Mouse (Mus musculus) T-helper 2 cell (primary cell): ENCODE measurements around the gene Vps35l.

Experiments used
- in situ Hi-C: fragments of 300-600 bp; cut with MboI, MseI; formaldehyde crosslinking; loops from one replicate; pipeline ENCODE4 v1.15.1; 2025; ENCODE audit warnings: high pct_unique_total_duplicates

Vps35l gene

GRCm38 (mm10) chr7:118811407-118812106 lies 71.5 kb downstream of the Vps35l start:
- in situ Hi-C loops: no loop called here

DNA sequence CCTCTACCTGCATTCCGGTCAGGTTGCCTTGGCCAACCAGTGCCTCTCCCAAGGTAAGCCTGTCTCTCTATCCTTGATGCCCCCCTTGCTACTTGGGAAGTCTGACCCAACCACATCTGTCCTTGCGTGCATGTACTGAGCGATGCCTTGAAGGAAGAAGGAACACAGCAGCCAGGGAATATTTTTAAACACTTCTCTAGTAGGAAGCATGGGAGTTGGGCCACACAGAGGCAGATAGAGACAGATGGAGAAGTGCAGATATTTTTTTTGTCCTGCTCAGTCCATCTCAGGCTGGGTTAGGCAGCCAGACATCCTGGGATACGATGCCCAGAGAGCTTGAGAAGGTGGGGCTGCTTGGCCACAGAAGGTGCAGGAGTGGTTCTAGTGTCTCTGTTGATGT lies 73.6 kb downstream of the Vps35l start:
- in situ Hi-C loops: no loop called here

GRCm38 (mm10) chr7:118816275-118816674 lies 76.2 kb downstream of the Vps35l start:
- in situ Hi-C loops: no loop called here

DNA sequence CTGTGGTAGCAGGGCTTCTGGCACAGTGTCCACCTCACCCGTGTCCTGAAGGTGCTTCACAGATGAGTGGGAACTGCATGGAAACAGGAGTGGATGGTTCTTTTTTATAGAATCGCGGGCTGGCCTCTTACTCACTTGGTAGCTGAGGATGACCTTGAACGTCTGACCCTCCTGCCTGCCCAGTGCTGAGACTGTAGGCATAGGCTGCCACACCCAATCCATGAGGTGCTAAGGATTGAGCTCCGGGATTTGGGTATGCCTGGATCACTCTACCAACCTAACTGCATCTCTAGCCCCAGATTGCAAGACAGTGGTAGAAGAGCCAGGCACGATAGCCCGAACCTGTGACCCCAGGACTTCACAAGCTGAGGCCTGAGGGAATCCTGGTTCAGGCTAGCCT lies 77.7 kb downstream of the Vps35l start:
- in situ Hi-C loops: no loop called here

- in situ Hi-C loops: no loop called here
These were observed 79.6 kb downstream of the Vps35l start for GRCm38 (mm10) chr7:118819666-118820065.

- in situ Hi-C loops: no loop called here
These were observed 81.3 kb downstream of the Vps35l start for GRCm38 (mm10) chr7:118821356-118821755.

DNA sequence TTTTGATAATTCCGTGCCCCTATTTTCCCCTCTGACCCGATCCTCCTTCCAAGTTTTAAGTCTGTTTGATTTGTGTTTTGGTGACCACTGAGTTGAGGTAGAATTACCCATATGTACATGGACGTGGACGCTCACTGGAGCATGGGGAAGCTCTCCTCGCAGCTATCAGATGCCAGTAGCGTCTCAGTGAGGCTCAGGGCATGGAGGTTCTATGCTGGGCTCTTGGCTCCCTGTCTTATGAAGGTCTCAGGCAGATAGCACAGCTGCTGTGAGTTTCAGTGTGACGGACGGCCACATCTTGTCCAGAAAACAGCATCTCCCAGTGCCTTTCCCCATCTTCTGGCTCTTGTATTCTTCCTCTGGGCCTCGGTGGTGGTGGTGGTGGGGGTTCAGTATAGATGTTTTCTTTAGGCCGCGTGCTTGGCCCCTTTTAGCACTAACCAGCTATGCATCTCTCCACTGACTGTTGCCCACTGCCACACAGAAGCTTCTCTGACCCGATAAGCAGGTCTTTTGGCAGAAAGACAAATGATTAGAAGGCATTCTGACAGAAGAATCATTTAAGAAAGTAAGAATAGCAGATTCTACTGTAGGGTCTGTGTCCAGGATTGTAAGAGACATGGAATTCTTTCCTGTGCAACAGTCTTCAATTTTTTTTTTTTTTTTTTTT lies 82.0 kb downstream of the Vps35l start:
- in situ Hi-C loops: no loop called here

DNA sequence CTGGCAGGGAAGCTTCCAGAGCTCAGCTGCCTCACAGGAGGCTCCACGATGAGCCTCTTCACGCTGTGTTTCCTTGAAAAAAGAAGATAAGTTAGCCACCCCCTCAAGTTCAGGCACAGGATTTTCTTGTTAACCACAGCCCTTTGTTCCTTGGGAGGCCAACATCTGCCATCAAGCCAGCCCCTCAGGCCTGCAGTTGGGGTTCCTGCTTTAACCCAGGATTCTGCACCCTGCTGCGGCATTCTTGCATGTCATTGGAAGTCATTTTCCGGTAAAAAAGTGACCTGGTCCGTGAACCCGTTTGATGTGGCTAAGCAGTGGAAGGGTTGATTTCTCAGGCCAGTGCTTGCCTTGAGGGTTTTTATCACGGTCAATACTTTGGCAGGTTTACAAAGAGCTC lies 84.4 kb downstream of the Vps35l start:
- in situ Hi-C loops: no loop called here

- in situ Hi-C loops: no loop called here
These were observed 88.0 kb downstream of the Vps35l start for GRCm38 (mm10) chr7:118827975-118828416.

- in situ Hi-C loops: no loop called here
These were observed 97.9 kb downstream of the Vps35l start for GRCm38 (mm10) chr7:118837901-118838300.

GRCm38 (mm10) chr7:118841030-118841745 lies 101.2 kb downstream of the Vps35l start:
- in situ Hi-C loops: no loop called here

DNA sequence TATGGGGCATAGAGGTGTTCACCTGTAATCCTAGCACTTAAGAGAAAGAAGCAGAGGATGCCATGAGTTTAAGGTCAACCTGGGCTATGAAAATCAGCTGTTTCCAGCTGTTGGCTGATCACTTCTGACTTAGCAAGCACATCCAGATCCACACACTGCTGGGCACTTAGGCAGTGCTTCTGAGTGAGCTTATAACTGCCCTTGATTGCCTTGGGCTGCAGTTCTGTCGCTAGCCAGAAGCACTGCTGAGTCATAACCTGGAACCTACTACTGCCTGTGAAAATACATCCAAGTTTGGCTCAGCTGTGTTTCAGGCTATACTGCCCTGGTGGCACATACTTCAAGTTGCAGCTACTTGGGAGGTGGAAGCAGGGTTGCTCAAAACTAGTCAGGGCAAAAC lies 101.8 kb downstream of the Vps35l start:
- in situ Hi-C loops: no loop called here

- in situ Hi-C loops: no loop called here
These were observed 102.9 kb downstream of the Vps35l start for GRCm38 (mm10) chr7:118842938-118843337.

GRCm38 (mm10) chr7:118845141-118845540 lies 105.1 kb downstream of the Vps35l start:
- in situ Hi-C loops: no loop called here

GRCm38 (mm10) chr7:118846329-118846728 lies 106.3 kb downstream of the Vps35l start:
- in situ Hi-C loops: no loop called here

DNA sequence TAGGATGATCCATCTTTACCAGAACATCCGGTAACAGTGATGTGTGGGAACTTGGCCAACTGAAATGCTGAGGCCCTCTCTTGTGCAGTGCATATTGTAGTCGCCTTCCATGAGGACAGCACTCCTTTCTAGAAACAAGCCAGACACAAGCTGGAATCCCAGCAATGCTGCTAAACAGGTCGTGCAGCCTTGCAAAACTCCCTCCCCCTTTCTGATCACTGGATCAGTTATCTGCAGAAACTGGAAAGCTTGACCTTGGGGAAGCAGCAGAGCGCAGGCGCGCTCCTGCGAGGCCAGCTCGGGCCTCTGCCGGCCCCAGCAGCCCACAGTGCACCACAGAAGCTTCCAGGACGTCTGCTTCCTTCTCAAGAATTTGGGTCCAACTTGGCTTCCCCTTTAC lies 108.8 kb downstream of the Vps35l start:
- in situ Hi-C loops: no loop called here

- in situ Hi-C loops: loop anchor here (10.0 kb wide), 1 partner anchor 145 kb away; the partner anchor contains the start of gene Gprc5b
These were observed 109.7 kb downstream of the Vps35l start for GRCm38 (mm10) chr7:118849543-118850250.

DNA sequence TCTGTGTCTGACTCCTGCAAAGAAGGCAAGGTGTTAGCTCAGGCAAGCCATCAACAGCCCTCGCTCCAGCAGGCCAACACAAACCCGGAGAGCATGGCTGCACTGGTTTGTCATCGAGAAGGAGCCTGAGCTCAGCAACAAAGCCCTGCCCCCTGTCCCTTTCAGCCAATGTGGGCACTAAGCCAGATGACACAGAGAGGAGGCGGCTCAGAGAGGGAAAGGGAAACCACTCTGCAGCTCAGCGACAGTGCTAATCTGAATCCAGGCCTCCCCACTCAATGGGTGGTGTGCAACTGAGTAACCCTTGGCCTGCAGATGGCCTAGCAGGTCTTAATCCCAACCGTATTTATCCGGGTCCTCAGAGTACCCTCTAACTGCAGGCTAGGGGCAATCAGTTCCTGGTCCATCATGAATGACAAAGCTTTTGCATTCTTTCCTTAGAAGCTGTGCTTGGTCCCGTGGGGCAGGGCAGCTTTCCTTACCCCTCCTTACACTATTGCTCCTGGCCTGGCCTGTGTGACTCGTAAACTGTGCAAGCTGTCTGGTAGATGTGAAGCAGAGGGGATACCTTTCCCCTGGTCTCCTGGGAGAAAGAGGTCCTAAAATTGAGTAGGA lies 110.8 kb downstream of the Vps35l start:
- in situ Hi-C loops: loop anchor here (10.0 kb wide), 1 partner anchor 144 kb away; the partner anchor contains the start of gene Gprc5b

DNA sequence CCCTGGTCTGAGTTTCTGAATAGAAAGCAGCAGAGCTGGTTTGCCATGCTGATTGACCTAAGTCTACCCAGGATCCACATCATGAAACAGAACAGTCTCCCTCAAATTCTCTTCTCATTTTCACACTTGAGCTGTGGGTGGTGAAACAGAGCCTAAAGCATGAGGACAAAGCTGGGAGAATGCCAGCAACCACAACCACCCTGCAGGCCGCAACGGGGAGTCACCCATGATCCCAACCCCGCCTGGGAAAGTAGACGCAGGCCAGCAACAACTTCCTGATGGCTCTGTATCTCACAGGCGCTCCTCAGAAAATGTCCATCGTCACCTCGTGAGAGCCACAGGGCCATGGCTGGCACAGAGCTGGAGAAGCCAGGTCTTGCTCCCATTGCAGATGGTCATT lies 111.5 kb downstream of the Vps35l start:
- in situ Hi-C loops: loop anchor here (10.0 kb wide), 1 partner anchor 143 kb away; the partner anchor contains the start of gene Gprc5b

DNA sequence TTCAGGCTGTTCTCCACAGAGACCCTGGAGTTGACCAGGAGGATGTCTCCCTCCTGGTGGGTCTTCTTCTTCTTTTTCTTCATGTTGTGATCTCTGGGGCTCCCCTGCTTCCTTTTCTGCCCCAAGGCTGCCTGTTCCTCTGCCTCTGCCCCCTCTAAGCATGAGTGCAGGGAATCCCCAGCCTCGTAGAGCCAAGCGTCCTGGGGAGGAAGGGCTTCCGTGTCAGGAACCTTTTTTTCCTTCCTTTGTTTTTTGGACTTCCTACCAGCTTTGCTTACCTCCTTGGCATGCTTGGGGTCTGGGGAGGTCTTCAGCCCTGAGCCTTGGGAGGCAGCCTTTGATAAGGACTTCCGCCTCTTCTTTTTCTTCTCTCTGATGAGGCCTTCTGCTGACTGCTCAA lies 112.6 kb downstream of the Vps35l start:
- in situ Hi-C loops: loop anchor here (10.0 kb wide), 1 partner anchor 142 kb away; the partner anchor contains the start of gene Gprc5b

- in situ Hi-C loops: loop anchor here (10.0 kb wide), 1 partner anchor 140 kb away; the partner anchor contains the start of gene Gprc5b
These were observed 114.6 kb downstream of the Vps35l start for GRCm38 (mm10) chr7:118854606-118855005.
